Mouse (Mus musculus): ENCODE measurements at regions not wholly inside any gene's neighbourhood (a gene's known extent, or its start where the extent isn't known, plus 50 kb on each side); places are given as distances from the start of the nearest gene placed in this dataset.
A peak's percentile ranks its signal among the peaks of the same experiment; 100 is the strongest.

DNA sequence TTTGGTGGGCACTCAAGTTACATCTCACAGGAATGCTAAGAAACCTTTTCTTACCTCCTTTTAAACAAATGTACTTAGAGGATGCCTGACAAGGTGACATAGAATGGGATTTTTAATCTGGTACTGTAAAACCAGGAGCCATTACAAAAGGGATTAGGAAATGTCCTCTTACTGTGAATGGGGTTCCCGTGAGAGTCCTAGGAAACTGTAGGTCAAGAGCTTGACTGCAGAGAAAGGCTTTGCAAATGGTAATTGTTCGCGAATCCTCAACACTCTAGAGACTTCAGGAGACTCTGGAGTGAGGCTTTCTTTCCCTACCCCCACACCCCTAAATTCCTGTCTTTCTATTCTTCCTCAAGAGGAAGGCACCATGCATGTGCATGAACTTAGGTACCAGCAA, 242.7 kb upstream of the Gadl1 start:
- Histone ChIP-seq H3K9ac (no peak overlapping the region), H3K27ac (no peak overlapping the region), H3K4me1 (no peaks in the 10 kb centered on the region), H3K27me3 (no peaks in the 10 kb centered on the region), H3K4me3 (no peak overlapping the region), H3K4me2 (replicated peaks) (no peak overlapping the region), H3K9me3 (no peaks in the 10 kb centered on the region), H3K36me3 (no peaks in the 10 kb centered on the region)
- ATAC-seq (ENCODE audit: low FRiP score, low read depth) = no peak
- WGBS = 83% methylated on average over 3 of the region's 3 CpGs

DNA sequence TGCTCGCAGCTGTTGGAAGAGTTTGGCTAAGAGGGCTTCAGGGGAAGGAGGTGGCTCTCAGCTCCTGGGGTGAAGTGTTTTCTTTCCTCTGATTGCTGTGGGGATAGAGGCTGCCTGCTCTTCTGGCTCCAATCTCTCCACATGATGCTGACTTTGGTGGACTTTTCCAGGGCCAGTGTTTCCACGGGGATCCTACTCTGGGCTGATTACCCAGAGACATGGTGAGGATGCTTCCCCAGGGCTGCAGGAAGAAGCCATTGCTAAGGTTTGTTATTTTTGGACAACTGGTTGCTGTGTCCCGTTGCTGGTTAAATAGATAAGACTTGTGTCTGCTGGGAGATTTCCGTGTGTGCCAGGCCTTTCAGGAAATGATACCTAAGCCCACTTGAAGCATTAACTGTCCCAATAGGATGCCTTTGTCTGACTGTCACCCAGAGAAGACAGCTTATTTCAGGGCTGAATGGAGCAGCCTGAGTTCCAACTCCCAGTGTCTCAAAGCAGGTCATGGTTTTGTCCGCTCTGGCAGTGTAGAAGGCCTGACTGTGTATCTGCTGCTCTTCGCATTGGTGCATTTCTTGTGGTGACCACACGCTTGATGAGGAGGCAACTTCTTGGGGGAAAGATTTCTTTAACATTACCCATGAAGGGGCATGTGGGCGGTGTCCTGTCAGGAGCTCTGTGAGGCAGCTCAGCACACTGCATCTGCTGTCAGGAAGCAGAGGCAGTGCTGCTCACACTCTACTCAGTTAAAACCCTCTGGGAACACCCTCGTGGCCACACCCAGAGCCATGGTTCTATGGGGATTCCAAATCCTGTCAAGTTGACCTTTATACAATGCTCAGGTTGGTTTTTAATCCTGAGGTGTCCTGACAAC, 228.3 kb upstream of the Gadl1 start:
- Histone ChIP-seq H3K4me3 (no peak overlapping the region), H3K27me3 (no peaks in the 10 kb centered on the region), H3K27ac (no peak overlapping the region), H3K9me3 (no peaks in the 10 kb centered on the region), H3K4me2 (replicated peaks) (no peak overlapping the region), H3K4me1 (peaks cover 7% of the 10 kb centered on the region; the same call in 1 of the 2 replicates), H3K9ac (no peak overlapping the region), H3K36me3 (no peaks in the 10 kb centered on the region)
- ATAC-seq (ENCODE audit: low FRiP score, low read depth) = no peak
- WGBS = 74% methylated on average over 9 of the region's 9 CpGs

DNA sequence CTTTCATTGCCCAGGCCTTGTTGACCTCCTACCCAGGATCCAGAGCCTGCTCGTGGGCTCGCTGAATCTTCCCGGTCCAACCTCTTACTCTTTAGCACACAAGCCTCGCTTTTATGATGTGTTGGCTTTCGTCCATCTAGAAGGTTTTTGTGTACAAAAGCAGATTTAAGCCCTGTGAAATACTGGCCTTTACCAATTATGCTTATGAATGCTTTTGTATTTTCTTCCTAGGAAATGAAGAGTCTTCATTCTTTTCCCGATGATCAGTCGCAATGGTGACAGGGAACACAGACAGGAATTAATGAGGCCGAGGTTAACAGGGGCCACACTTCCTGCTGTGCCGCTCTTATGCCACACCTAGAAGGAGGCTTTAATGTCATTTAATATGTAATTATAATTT, 227.4 kb upstream of the Gadl1 start:
- no peaks in the 10 kb centered on the region for H3K36me3 ChIP-seq
- H3K4me2 ChIP-seq (replicated peaks) = no peak overlapping the region
- H3K27ac ChIP-seq = no peak overlapping the region
- no peaks in the 10 kb centered on the region for H3K27me3 ChIP-seq
- peaks cover 7% of the 10 kb centered on the region; the same call in 1 of the 2 replicates for H3K4me1 ChIP-seq
- no peak for ATAC-seq (ENCODE audit: low FRiP score, low read depth)
- H3K4me3 ChIP-seq = no peak overlapping the region
- 37% methylated on average over 9 of the region's 9 CpGs for WGBS
- no peaks in the 10 kb centered on the region for H3K9me3 ChIP-seq
- no peak overlapping the region for H3K9ac ChIP-seq

- H3K27me3 ChIP-seq = no peaks in the 10 kb centered on the region
- no peak overlapping the region for H3K4me2 ChIP-seq (replicated peaks)
- peaks cover 7% of the 10 kb centered on the region; the same call in 1 of the 2 replicates for H3K4me1 ChIP-seq
- H3K9me3 ChIP-seq = no peaks in the 10 kb centered on the region
- H3K4me3 ChIP-seq = no peak overlapping the region
- no peaks in the 10 kb centered on the region for H3K36me3 ChIP-seq
- ATAC-seq (ENCODE audit: low FRiP score, low read depth) = no peak
- H3K27ac ChIP-seq = no peak overlapping the region
- H3K9ac ChIP-seq = no peak overlapping the region
These were observed 225.3 kb upstream of the Gadl1 start for GRCm38 (mm10) chr9:115683951-115684350.

DNA sequence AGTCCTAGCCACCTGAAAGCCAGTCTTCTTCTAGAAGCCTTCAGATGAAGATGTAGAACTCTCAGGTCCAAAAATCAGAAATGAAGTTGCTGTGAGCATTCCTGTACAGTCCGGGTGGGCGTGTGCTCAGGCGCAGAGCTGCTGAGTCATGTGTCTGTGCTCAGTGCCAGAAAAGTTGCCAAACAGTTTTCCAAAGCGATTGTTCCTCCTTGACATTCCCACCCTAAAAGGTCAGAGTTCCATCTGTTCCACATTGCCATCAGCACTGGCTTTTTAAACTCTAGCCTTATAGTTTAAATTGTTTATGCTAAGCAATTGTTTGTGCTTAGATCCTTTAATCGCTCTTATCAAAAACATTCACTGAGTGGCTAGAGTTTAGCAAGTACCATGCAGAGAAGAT, 222.7 kb upstream of the Gadl1 start:
- H3K27ac ChIP-seq = no peak overlapping the region
- 91% methylated on average over 5 of the region's 5 CpGs for WGBS

GRCm38 (mm10) chr9:115692837-115693236, 216.4 kb upstream of the Gadl1 start:
- H3K9me3 ChIP-seq = no peaks in the 10 kb centered on the region
- 0 out of 2 replicates have a peak, but pooled peaks cover 12% of the 10 kb centered on the region for H3K4me1 ChIP-seq
- ATAC-seq (ENCODE audit: low FRiP score, low read depth) = no peak
- H3K9ac ChIP-seq = no peak overlapping the region
- no peak overlapping the region for H3K4me3 ChIP-seq
- no peaks in the 10 kb centered on the region for H3K36me3 ChIP-seq
- H3K27me3 ChIP-seq = no peaks in the 10 kb centered on the region
- H3K4me2 ChIP-seq (replicated peaks) = no peak overlapping the region
- no peak overlapping the region for H3K27ac ChIP-seq
- WGBS = 39% methylated on average over 2 of the region's 2 CpGs

More for the DNA sequence above, 222.7 kb upstream of the Gadl1 start:
- Histone ChIP-seq H3K27me3 (no peaks in the 10 kb centered on the region), H3K4me2 (replicated peaks) (no peak overlapping the region), H3K9ac (no peak overlapping the region), H3K9me3 (no peaks in the 10 kb centered on the region), H3K4me3 (no peak overlapping the region), H3K36me3 (no peaks in the 10 kb centered on the region), H3K4me1 (peaks cover 13% of the 10 kb centered on the region; the same call in 1 of the 2 replicates)
- no peak for ATAC-seq (ENCODE audit: low FRiP score, low read depth)

DNA sequence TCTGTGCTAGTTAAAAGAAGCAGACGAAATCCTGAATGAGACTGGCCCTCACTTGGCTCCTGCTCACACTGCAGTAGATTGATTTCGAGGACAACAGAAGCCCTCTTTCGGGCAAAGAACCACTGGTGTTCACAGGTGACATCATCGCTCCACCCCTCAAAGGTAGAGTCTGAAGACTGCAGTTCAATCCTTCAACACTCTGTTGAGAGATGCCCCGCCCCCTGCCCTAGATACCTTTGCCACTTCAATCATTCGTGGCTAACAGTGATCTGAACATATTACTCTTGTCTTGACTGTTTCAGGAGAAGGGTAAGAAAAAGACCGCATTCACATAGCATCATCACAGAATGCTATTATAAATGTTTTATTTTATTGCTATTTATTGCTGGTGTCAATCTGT, 205.5 kb upstream of the Gadl1 start:
- Histone ChIP-seq H3K9me3 (no peaks in the 10 kb centered on the region; the same call in 1 of the 2 replicates), H3K4me1 (peaks cover 11% of the 10 kb centered on the region; the same call in 1 of the 2 replicates), H3K27me3 (no peaks in the 10 kb centered on the region), H3K4me3 (no peak overlapping the region), H3K9ac (no peak overlapping the region), H3K4me2 (replicated peaks) (no peak overlapping the region), H3K36me3 (no peaks in the 10 kb centered on the region), H3K27ac (no peak overlapping the region)
- WGBS = 88% methylated on average over 7 of the region's 7 CpGs
- ATAC-seq (ENCODE audit: low FRiP score, low read depth) = no peak

DNA sequence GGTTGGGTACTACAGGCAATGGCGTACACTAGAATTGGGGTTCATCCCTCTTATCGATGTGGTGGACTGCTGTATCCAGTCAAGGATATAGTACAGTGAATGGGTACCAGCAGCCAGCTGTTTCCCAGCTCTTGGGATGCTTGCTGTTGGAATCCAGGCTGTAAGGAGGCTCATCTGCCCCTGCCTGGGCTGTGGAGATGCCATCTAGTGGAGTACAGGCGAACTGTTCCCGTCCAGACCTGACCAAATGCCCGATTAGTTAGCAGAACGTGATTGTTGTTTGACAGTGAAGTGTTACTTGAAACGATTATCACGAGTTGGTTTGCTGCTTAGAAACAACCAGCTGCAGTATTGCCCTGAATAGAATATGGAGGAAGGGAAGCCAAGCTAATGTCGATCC, 205.0 kb upstream of the Gadl1 start:
- WGBS = 29% methylated on average over 9 of the region's 9 CpGs
- H3K9me3 ChIP-seq = no peaks in the 10 kb centered on the region; the same call in 1 of the 2 replicates
- H3K36me3 ChIP-seq = no peaks in the 10 kb centered on the region
- no peaks in the 10 kb centered on the region for H3K27me3 ChIP-seq
- H3K27ac ChIP-seq = no peak overlapping the region
- H3K4me1 ChIP-seq = peaks cover 11% of the 10 kb centered on the region; the same call in 1 of the 2 replicates
- ATAC-seq (ENCODE audit: low FRiP score, low read depth) = peak; percentile 51; the same call in 1 of the 2 replicates
- H3K4me2 ChIP-seq (replicated peaks) = no peak overlapping the region
- no peak overlapping the region for H3K4me3 ChIP-seq
- no peak overlapping the region for H3K9ac ChIP-seq

GRCm38 (mm10) chr9:115705761-115706160, 203.5 kb upstream of the Gadl1 start:
- Histone ChIP-seq H3K4me1 (peaks cover 11% of the 10 kb centered on the region; the same call in 1 of the 2 replicates), H3K9me3 (no peaks in the 10 kb centered on the region; the same call in 1 of the 2 replicates), H3K36me3 (no peaks in the 10 kb centered on the region), H3K9ac (no peak overlapping the region), H3K4me2 (replicated peaks) (no peak overlapping the region), H3K27ac (no peak overlapping the region), H3K27me3 (no peaks in the 10 kb centered on the region), H3K4me3 (no peak overlapping the region)
- WGBS = 85% methylated on average over 6 of the region's 6 CpGs
- no peak for ATAC-seq (ENCODE audit: low FRiP score, low read depth)

GRCm38 (mm10) chr9:115708199-115708934, 200.9 kb upstream of the Gadl1 start:
- no peak for ATAC-seq (ENCODE audit: low FRiP score, low read depth)
- Histone ChIP-seq H3K4me2 (replicated peaks) (no peak overlapping the region), H3K9ac (no peak overlapping the region), H3K27me3 (no peaks in the 10 kb centered on the region), H3K36me3 (no peaks in the 10 kb centered on the region), H3K4me1 (no peaks in the 10 kb centered on the region), H3K4me3 (no peak overlapping the region), H3K9me3 (no peaks in the 10 kb centered on the region; the same call in 1 of the 2 replicates), H3K27ac (no peak overlapping the region)
- WGBS = 44% methylated on average over 8 of the region's 8 CpGs

DNA sequence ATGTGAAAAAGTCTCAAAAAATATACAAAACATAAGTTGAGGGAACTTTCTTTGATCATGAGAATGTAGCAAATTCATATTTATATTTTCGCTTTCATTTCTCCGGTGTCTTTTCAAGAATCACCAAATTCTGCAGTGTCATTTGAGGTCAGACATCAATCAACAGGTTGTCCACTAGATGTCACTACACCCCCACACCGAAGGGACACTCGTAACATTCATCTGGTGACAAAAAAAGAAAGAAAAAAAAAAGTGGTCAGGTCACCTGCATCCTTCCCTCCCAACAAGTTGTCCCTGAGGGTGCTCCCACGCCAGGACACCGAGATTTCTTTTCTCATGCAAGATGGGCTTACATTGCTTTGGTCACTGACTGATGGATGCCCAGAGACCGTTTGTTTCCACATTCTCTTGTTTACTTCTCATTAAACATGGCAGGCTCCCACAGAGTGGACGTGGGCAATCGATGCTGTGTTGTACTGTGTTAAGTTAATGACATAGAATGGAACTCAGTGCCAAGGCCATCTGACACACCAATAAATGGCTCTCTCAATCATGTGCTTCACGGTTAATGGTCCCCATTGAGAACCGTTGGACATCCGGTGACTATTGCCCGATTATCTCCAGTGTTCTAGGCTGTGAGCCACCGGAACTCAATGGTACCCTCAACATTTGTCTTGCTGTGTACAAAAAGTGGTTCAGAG, 199.1 kb upstream of the Gadl1 start:
- Histone ChIP-seq H3K9ac (no peak overlapping the region), H3K27me3 (no peaks in the 10 kb centered on the region), H3K27ac (no peak overlapping the region), H3K9me3 (no peaks in the 10 kb centered on the region), H3K36me3 (no peaks in the 10 kb centered on the region), H3K4me1 (no peaks in the 10 kb centered on the region), H3K4me2 (replicated peaks) (no peak overlapping the region), H3K4me3 (no peak overlapping the region)
- no peak for ATAC-seq (ENCODE audit: low FRiP score, low read depth)
- 82% methylated on average over 14 of the region's 14 CpGs for WGBS

DNA sequence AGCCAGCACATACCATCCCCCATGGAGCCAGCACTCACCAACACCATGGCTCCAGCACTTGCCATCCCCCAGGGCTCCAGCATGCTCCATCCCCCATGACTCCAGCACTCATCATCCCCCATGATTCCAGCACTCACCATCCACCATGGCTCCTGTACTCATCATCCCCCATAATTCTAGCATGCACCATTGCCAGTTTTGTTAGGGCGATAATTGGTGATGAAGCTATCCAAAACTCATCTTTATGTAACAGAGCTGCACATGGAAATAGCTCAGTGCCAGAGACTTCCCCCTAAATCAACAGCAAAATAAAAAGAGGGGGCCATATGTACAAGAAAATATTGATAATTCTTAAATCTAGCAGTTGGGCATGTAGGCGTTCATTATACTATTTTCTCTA, 188.9 kb upstream of the Gadl1 start:
- WGBS = 90% methylated on average over 2 of the region's 2 CpGs
- no peak overlapping the region for H3K4me2 ChIP-seq (replicated peaks)
- no peak overlapping the region for H3K9ac ChIP-seq
- no peak overlapping the region for H3K27ac ChIP-seq
- H3K9me3 ChIP-seq = peaks cover 3% of the 10 kb centered on the region
- ATAC-seq (ENCODE audit: low FRiP score, low read depth) = no peak
- no peaks in the 10 kb centered on the region for H3K4me1 ChIP-seq
- H3K4me3 ChIP-seq = no peak overlapping the region
- H3K27me3 ChIP-seq = no peaks in the 10 kb centered on the region
- no peaks in the 10 kb centered on the region for H3K36me3 ChIP-seq

Measured in limb, embryonic 13.5 days (tissue).